Mouse (Mus musculus): Measurements from ENCODE around the gene Foxa1. TPM values are rescaled to one million over a fixed set of nuclear protein-coding genes. Genes with fewer than 3 reads are reported as not detected.

Foxa1 gene
- polyA plus RNA-seq, 1 experiment from 2014 or later = 2.1 TPM

DNA sequence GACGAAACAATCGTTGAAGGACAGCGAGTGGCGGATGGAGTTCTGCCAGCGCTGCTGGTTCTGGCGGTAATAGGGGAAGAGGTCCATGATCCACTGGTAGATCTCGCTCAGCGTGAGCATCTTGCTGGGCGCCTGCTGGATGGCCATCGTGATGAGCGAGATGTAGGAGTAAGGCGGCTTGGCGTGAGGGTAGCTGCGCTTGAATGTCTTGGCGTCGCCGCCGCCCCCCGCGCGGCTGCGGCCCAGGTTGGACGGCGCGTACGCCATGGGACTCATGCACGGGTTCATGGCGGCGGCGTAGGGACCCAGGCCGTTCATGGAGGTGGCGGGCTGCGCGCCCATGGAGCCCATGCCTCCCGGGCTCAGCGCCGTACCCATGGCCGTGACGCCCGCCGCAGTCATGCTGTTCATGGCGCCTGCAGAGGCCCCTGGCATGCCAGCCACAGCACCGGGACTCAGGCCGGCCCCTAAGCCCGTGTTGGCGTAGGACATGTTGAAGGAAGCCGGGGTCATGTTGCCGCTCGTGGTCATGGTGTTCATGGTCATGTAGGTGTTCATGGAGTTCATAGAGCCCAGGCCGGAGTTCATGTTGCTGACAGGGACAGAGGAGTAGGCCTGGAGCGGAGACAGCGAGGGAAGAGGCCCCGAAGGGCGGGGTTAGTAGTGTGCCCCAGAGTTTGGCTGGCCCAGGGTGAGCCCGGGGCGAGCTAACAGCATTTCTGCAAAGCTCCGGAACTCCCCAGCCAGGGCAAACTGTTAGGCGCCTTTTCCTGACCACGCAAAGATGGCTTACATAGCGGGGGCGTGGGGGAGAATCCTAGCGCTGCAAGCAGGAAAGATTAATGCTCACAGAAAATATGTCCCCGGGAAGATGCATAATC lies 3.7 kb downstream of the Foxa1 start:
- ATAC-seq (ENCODE audit: low FRiP score) (no peak), DNase-seq (ENCODE audit: low spot score) (peak; percentile 67)
- Histone ChIP-seq H3K4me1 (replicated peaks; ENCODE audit: control insufficient read depth, insufficient read depth, low read length) (peaks cover 11% of the 10 kb centered on the region), H3K9ac (ENCODE audit: low read depth, low read length) (no peak overlapping the region), H3K36me3 (ENCODE audit: control insufficient read depth, insufficient read depth, low read length) (no peaks in the 10 kb centered on the region), H3K4me3 (ENCODE audit: low read depth, low read length) (peak overlapping the region; percentile 18), H3K27ac (ENCODE audit: low read depth, low read length) (no peak overlapping the region), H3K9me3 (ENCODE audit: control insufficient read depth, low read length) (no peaks in the 10 kb centered on the region), H3K4me2 (replicated peaks; ENCODE audit: low read depth, low read length) (peak overlapping the region; percentile 1; the same call in 1 of the 2 replicates), H3K27me3 (ENCODE audit: control insufficient read depth, insufficient read depth, low read length) (peaks cover 82% of the 10 kb centered on the region)
- under 1% methylated on average over 63 of the region's 63 CpGs for WGBS

GRCm38 (mm10) chr12:57541931-57542745 lies 4.6 kb downstream of the Foxa1 start:
- ATAC-seq (ENCODE audit: low FRiP score) = 0 out of 2 replicates have a peak, but pooled peaks have one; percentile 21
- no peak overlapping the region for H3K27ac ChIP-seq (ENCODE audit: low read depth, low read length)

DNA sequence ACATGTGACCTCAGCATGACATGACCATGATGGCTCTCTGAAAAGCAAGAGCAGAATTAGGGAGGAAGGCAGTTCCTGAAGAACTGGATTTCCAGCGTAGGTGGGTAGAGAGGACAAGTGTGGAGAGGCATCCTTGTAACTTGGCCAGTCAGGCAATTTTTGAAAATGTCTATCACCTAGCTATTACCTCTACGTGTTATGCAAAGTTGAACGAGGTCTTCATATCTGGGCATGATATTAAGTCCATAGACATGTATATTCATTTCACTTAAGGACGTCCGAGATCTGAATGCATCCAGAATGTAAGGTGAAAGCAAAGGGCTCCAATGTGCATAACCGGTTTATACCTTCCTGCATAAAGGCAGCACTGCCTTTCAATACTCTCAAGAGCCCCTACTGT lies 5.6 kb downstream of the Foxa1 start:
- no peak for ATAC-seq (ENCODE audit: low FRiP score)
- no peak overlapping the region for H3K27ac ChIP-seq (ENCODE audit: low read depth, low read length)
- H3K9me3 ChIP-seq (ENCODE audit: control insufficient read depth, low read length) = no peaks in the 10 kb centered on the region
- peak; percentile 56 for DNase-seq (ENCODE audit: low spot score)
- no peaks in the 10 kb centered on the region for H3K36me3 ChIP-seq (ENCODE audit: control insufficient read depth, insufficient read depth, low read length)
- no peak overlapping the region for H3K4me2 ChIP-seq (replicated peaks; ENCODE audit: low read depth, low read length)
- H3K9ac ChIP-seq (ENCODE audit: low read depth, low read length) = no peak overlapping the region
- 8% methylated on average over 6 of the region's 6 CpGs for WGBS
- no peak overlapping the region for H3K4me3 ChIP-seq (ENCODE audit: low read depth, low read length)
- peaks cover 76% of the 10 kb centered on the region for H3K27me3 ChIP-seq (ENCODE audit: control insufficient read depth, insufficient read depth, low read length)
- H3K4me1 ChIP-seq (replicated peaks; ENCODE audit: control insufficient read depth, insufficient read depth, low read length) = peaks cover 11% of the 10 kb centered on the region

More at GRCm38 (mm10) chr12:57541931-57542745, 4.6 kb downstream of the Foxa1 start:
- Histone ChIP-seq H3K4me3 (ENCODE audit: low read depth, low read length) (peak overlapping the region; percentile 18), H3K4me2 (replicated peaks; ENCODE audit: low read depth, low read length) (no peak overlapping the region; the same call in 1 of the 2 replicates), H3K36me3 (ENCODE audit: control insufficient read depth, insufficient read depth, low read length) (no peaks in the 10 kb centered on the region), H3K4me1 (replicated peaks; ENCODE audit: control insufficient read depth, insufficient read depth, low read length) (peaks cover 11% of the 10 kb centered on the region), H3K9me3 (ENCODE audit: control insufficient read depth, low read length) (no peaks in the 10 kb centered on the region), H3K9ac (ENCODE audit: low read depth, low read length) (no peak overlapping the region), H3K27me3 (ENCODE audit: control insufficient read depth, insufficient read depth, low read length) (peaks cover 76% of the 10 kb centered on the region)
- peak; percentile 57 for DNase-seq (ENCODE audit: low spot score)
- WGBS = under 1% methylated on average over 45 of the region's 46 CpGs

GRCm38 (mm10) chr12:57539551-57539985 lies 7.1 kb downstream of the Foxa1 start:
- Histone ChIP-seq H3K36me3 (ENCODE audit: control insufficient read depth, insufficient read depth, low read length) (no peaks in the 10 kb centered on the region), H3K4me3 (ENCODE audit: low read depth, low read length) (no peak overlapping the region), H3K4me1 (replicated peaks; ENCODE audit: control insufficient read depth, insufficient read depth, low read length) (peaks cover 6% of the 10 kb centered on the region), H3K4me2 (replicated peaks; ENCODE audit: low read depth, low read length) (no peak overlapping the region), H3K27me3 (ENCODE audit: control insufficient read depth, insufficient read depth, low read length) (peaks cover 76% of the 10 kb centered on the region), H3K9me3 (ENCODE audit: control insufficient read depth, low read length) (no peaks in the 10 kb centered on the region), H3K9ac (ENCODE audit: low read depth, low read length) (no peak overlapping the region), H3K27ac (ENCODE audit: low read depth, low read length) (no peak overlapping the region)
- WGBS = under 1% methylated on average over 10 of the region's 10 CpGs
- no peak for ATAC-seq (ENCODE audit: low FRiP score)
- DNase-seq (ENCODE audit: low spot score) = no peak

DNA sequence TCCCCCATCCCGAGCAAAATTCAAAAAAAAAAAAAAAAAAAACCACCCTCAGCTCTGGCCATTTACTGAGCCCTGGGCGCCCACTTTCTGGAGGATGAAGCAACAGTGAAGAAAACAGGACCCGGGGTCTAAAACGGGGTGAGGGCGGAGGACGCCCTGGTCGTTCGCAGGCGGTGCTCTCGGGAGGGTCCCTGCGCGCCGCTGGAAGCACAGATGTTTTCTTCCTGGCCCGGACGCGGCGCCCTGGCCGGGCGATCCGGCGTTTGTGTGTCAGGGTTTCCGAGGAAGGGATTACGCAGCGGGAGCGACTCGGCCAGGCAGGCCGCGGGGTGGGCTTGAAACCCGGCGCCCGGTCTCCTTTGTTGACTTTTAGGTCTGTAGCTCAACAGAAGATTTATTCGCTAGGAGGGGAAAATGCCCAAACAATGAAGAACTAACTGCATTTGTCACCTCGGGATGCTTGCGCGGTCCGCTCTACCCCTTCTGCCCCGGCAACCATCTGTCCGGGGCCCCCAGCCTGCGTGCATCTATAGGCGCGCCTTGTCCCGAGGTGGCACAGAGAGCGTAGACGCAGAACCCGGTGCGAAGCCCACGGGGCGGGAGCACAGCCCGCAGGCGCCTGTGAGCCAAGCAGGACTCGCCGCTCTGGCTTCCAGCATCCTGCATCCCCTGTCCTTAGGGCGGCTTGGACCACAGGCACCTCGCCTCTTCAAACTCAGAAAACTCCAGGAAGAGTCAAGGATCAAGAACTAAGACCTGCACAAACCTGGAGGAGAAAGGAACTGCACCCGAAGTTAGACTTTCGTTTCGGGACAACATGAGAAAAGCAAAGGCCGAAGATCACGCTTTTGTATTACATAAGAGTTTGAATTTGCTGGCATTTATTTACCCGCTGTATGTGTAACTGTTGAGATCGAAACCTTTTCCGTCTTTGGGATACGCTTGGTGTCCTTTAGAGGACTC lies 7.8 kb downstream of the Foxa1 start:
- Histone ChIP-seq H3K9ac (ENCODE audit: low read depth, low read length) (no peak overlapping the region), H3K27me3 (ENCODE audit: control insufficient read depth, insufficient read depth, low read length) (peaks cover 78% of the 10 kb centered on the region), H3K9me3 (ENCODE audit: control insufficient read depth, low read length) (no peaks in the 10 kb centered on the region), H3K4me3 (ENCODE audit: low read depth, low read length) (peak overlapping the region; percentile 16), H3K36me3 (ENCODE audit: control insufficient read depth, insufficient read depth, low read length) (no peaks in the 10 kb centered on the region), H3K4me2 (replicated peaks; ENCODE audit: low read depth, low read length) (peak overlapping the region; percentile 42), H3K27ac (ENCODE audit: low read depth, low read length) (peak overlapping the region; percentile 40; the same call in 1 of the 2 replicates), H3K4me1 (replicated peaks; ENCODE audit: control insufficient read depth, insufficient read depth, low read length) (peaks cover 6% of the 10 kb centered on the region)
- under 1% methylated on average over 63 of the region's 63 CpGs for WGBS
- ATAC-seq (ENCODE audit: low FRiP score) (peak; percentile 65), DNase-seq (ENCODE audit: low spot score) (peak; percentile 80)

GRCm38 (mm10) chr12:57537791-57538587 lies 8.7 kb downstream of the Foxa1 start:
- ATAC-seq (ENCODE audit: low FRiP score) (no peak), DNase-seq (ENCODE audit: low spot score) (peak; percentile 60)
- no peaks in the 10 kb centered on the region for H3K36me3 ChIP-seq (ENCODE audit: control insufficient read depth, insufficient read depth, low read length)
- H3K27ac ChIP-seq (ENCODE audit: low read depth, low read length) = no peak overlapping the region
- peak overlapping the region; percentile 16 for H3K4me3 ChIP-seq (ENCODE audit: low read depth, low read length)
- under 1% methylated on average over 21 of the region's 21 CpGs for WGBS
- peak overlapping the region; percentile 42 for H3K4me2 ChIP-seq (replicated peaks; ENCODE audit: low read depth, low read length)
- H3K27me3 ChIP-seq (ENCODE audit: control insufficient read depth, insufficient read depth, low read length) = peaks cover 78% of the 10 kb centered on the region
- H3K9ac ChIP-seq (ENCODE audit: low read depth, low read length) = no peak overlapping the region
- peaks cover 6% of the 10 kb centered on the region for H3K4me1 ChIP-seq (replicated peaks; ENCODE audit: control insufficient read depth, insufficient read depth, low read length)
- no peaks in the 10 kb centered on the region for H3K9me3 ChIP-seq (ENCODE audit: control insufficient read depth, low read length)

DNA sequence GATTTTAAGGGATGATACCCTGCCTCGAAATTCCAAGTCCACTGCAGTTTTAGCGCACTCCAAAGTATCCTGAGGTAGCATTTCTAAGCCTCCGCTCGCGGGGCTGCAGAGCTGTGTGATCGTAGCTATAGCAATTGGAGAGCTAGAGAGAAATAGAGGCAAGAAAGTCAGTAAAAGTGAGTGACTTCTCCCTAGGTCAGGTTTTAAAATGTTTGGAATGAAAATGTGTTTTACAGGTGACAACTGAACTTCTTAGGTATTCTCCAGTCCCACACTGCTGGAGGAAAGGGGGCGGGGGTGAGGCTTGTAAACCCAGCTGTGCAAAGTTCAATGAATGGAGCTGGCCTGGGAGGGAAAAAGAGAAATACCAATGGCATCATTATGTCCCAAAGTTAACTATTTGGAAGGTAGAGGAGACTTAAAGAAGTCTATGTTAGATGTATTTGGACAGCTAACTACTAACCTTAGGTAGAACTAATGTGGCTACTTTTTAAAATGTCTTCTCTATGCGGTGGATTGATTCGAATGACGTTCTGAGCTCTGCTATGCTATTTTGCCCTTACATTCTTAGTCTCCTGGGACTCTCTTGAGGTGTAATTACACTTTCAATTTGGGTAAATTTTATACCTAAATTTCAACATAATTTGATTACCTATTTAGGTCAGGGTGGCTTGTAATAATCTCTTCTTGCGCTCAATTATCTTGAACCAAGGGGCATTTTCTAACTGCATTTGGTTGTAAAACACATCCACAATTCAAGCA lies 9.6 kb downstream of the Foxa1 start:
- Histone ChIP-seq H3K36me3 (ENCODE audit: control insufficient read depth, insufficient read depth, low read length) (no peaks in the 10 kb centered on the region), H3K4me1 (replicated peaks; ENCODE audit: control insufficient read depth, insufficient read depth, low read length) (peaks cover 3% of the 10 kb centered on the region), H3K9ac (ENCODE audit: low read depth, low read length) (no peak overlapping the region), H3K27me3 (ENCODE audit: control insufficient read depth, insufficient read depth, low read length) (peaks cover 78% of the 10 kb centered on the region), H3K4me2 (replicated peaks; ENCODE audit: low read depth, low read length) (no peak overlapping the region), H3K9me3 (ENCODE audit: control insufficient read depth, low read length) (no peaks in the 10 kb centered on the region), H3K27ac (ENCODE audit: low read depth, low read length) (no peak overlapping the region), H3K4me3 (ENCODE audit: low read depth, low read length) (no peak overlapping the region)
- 3% methylated on average over 11 of the region's 11 CpGs for WGBS
- ATAC-seq (ENCODE audit: low FRiP score) (no peak), DNase-seq (ENCODE audit: low spot score) (peak; percentile 60)

All from hindbrain, embryonic 11.5 days (tissue).